Mouse (Mus musculus): ENCODE results near the gene Sptbn1.
"Not testable (repeated sequence)": the region's sequence is repeated elsewhere in the genome, so short reads cannot be mapped to it uniquely, and the experiment has no call there.

The Sptbn1 gene

DNA sequence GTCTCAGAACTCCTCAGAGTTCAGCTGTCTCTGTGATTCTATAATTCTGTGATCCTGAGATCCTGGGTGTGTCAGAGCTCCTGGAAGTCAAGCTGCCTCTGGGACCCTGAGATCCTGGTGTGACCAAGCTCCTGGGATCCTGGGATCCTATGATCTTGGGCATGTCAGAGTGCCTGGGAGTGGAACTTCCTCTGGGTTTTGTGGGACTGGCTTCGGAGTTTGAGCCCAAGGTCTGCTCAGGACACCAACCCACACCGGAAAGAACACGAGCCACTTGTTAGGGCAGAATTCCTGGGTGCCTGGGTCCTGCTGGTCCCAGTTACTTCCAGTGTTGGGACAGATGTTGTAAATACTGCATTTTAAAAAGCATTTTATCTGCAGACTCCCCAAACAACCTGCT, 12.8 kb downstream of the Sptbn1 start:
- not testable (repeated sequence) for DNase-seq (ENCODE audit: low spot score)

DNA sequence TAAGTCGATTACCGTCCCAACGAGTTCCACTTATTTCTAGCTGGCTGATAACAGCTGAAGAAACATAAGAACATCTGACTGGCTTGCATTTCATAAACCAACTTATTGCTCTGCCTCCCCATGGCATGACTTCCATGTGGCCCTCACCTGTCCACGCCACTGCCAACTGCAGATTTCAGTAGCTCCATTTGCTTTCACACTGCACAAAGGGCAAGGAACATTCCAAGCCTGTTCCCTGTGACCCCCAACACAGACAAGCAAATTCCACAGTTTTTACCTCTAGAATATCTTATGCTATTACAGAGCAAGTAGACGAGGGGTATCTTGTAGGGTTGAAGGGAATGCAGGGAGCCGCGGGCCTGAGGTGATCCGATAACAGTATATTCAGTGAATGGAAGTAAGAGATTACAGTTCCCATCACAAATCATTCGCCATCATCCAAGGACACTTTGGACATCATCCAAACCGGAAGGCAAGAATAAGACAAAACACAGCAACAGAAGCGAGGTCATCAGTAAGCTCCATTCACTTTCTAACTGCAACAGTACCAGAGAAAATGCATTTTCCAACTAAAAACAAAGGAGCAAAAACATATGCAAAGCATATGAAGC, 16.6 kb downstream of the Sptbn1 start:
- DNase-seq (ENCODE audit: low spot score), result no peak

DNA sequence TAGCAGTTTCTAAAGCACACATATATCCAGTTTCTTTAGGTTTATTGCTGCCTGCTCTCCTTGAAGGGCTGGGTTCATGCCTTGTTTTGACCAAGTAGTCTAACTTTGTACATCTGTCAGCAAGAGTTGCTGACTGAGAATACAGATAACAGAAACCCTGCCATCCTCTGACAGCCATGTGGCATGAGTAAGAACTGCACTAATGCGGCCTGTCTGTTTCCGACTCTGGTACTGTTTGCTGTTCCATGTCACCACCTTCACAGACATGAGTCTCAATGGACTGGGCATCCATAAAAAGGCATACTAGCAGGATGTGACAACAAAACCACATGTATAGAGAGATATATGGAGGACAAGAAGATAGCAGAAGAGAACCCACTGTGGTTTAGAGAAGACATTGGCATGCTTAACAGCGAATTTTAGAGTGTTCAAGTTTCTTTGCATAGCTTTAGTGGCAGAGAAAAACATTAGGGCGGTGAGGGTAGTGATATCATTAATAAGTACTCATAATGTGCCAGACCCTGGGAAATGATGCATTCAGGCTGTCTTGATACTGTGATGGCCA, 18.4 kb downstream of the Sptbn1 start:
- no peak for DNase-seq (ENCODE audit: low spot score)

DNA sequence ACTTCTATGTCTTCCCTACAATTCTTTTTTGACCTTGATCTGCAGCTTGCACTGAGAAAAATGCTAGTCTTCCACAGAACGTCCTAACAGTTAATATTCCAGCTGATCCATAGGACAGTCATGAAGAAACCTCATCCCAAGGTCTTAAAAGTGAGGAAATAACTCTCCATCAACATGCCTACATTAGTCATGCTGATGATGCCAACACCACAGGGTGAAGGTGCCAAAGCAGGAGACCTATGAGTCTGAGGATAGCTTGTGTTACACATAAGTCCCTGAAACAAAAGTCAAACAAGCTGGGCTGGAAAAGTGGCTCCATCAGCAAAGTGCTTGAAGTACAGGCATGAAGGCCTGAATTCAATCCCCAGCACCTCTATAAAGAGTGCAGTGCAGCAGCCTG, 20.9 kb downstream of the Sptbn1 start:
- DNase-seq (ENCODE audit: low spot score), result no peak

DNA sequence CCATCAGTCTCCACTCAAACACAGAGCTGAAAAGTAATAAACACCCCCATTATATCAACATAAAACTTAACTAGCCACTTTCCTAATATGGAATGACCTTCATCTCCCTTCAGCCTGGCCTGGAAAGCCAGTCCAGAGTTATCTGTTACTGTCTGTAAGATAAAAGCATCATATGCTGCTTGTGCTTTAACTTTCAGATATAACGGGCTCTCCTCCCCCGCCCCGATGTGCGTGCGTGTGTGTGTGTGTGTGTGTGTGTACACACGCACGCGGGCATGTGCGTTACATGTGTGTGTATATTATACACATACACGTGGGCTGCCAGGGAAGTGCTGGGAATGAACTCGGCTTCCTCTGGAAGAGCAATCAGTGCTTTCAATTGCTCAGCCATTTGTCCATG, 21.8 kb downstream of the Sptbn1 start:
- DNase-seq (ENCODE audit: low spot score), result no peak

DNA sequence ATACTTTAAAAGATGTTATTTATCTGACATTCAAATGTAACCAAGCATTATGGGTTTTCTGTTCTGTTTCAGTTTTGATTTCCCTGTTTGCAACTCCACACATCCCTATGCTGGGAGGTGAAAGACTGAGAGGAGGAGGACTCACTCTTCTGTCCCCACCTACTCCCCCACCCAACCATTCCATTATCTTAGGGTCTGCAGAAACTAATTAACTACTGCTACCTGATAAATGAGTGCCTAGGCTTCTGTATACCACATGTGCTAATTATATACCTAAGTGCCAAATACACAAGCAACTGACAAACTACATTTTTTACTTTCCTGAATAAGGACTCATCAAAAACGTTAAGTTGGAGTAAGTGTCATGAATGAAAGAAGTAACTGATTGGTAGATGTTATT, 23.8 kb downstream of the Sptbn1 start:
- DNase-seq (ENCODE audit: low spot score), result peak; percentile 48

DNA sequence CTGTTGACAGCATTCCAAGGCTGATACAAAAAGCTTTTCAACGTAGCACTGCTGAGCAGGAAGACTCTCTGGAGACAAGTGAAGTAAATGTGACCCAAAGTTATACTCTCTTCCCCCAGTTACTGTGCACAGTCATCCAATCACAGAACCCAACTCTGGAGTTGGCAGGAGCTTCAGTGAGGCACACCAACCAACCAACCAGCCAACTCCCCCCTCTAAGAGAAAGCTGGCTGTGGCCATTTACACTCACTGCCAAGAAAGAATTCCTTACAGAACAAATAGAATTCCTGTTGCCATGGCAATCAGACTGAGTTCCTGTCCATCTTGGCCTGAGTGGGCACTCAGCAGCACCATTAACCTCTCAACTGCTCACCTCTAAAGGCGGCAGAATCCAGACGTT, 24.4 kb downstream of the Sptbn1 start:
- DNase-seq (ENCODE audit: low spot score), result no peak

DNA sequence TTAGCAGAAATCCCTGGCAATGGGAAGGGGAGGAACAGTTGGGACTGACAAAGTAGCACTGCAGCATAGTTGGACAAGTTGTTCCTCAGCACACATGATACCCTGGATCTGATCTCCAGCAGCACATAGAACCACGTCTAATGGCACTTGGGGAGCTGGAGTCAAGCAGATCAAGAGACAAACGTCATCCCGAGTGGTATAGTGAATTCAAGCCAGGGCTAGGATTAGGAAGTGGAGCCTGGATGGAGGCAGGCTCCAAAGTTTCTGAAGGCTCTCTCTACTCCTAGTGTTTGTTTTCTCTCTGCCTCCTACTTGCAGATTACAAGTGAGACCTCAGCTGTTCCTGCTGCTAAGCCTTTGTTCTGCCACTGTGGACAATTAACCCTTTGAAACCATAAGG, 27.1 kb downstream of the Sptbn1 start:
- no peak for DNase-seq (ENCODE audit: low spot score)

DNA sequence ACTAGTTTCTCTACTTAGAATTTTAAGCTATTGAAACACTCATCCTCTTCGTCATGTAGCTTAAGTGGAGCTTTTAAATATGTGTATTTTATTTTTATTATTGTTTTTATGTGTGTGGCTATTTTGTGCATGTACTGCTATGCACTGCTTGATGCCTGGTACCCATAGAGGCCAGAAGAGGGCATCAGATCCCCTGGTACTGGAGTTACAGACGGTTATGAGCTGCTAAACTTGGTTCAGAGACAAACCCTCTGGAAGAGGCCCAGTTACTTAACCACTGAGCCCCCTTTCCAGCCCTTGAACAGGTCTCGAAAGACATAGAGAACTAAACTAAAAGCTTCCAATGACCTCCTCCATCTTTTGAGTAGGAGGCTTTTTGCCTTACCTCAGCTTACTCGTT, 30.0 kb downstream of the Sptbn1 start:
- no peak for DNase-seq (ENCODE audit: low spot score)

DNA sequence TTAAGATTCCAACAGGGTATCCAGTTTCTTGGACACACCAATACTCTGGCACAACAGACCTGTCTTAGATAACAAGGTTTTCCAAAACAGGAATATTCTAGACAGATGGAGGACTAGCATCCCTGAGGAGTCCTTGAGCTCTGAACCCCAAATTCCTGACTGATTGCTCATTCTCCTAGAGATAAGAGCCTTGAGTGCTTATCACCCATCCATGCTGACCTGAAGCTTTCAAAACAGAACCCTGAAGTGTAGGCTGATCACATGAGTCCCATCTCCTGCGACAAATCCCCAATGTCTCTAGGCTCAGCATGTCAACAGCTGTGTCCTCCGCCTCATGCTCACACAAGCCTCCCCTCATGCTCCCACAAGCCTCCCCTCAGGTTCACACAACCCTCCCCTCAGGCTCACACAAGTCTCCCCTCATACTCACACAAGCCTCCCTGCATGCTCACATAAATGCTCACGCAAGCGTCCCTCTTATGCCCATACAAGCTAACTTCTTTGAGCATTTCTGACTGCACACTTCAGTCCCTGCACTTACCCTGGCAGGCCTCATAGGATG, 31.2 kb downstream of the Sptbn1 start:
- DNase-seq (ENCODE audit: low spot score), result no peak

DNA sequence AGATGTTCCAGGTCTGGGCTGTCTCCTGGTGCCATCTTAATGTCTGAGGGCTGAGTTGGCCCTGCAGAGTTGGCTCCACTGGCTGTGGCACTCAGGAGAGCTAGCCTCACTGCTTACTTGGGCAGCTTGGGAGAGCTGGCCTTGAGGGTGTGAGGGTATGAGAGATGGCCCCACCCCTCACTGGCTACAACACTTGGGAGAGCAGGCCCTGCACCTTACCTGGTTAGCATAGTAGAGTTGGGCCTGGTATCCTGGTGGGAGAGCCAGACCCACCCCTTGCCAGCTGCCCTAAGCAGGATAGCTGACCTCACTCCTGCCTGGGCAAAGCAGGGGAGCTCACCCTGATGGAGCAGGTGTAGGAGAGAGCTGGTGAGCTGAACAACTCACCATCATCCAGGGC, 32.3 kb downstream of the Sptbn1 start:
- no peak for DNase-seq (ENCODE audit: low spot score)

DNA sequence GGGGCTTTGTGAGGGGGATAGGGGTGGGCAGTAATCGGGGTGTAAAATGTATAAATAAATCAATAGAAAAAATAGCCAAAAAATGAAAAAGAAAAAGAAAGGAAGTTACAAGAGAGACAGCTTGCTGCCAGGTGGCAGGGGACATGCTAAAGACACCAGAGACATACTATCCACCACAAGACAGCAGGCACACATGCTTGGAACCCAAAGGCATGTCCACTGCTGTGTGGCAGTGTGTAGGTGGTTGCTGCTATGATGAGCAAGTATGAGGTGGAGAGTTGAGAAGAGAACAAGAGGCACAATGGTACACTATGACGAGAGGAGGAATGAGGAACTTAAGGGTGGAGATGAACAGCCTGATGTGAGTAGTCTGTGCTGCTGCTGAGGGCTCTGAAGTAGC, 32.8 kb downstream of the Sptbn1 start:
- DNase-seq (ENCODE audit: low spot score), result no peak

DNA sequence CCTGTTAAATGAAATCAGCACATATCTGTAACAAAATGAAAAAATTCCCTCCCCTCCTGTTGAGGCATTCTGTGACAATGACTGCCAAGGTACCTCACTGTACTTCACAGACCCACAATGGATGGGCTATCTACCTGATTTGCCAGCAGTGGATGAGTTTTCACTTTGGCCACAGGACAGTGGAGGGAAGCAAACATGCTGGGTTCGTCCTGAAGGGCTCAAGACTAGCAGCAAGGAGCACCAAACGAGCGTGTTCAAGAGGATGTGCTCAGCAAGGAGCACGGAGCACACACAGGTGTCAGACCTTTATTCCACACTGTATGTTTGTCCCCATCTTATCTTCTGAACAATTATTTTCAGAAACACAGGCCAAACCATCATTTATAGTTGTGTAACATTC, 34.0 kb downstream of the Sptbn1 start:
- DNase-seq (ENCODE audit: low spot score), result no peak

DNA sequence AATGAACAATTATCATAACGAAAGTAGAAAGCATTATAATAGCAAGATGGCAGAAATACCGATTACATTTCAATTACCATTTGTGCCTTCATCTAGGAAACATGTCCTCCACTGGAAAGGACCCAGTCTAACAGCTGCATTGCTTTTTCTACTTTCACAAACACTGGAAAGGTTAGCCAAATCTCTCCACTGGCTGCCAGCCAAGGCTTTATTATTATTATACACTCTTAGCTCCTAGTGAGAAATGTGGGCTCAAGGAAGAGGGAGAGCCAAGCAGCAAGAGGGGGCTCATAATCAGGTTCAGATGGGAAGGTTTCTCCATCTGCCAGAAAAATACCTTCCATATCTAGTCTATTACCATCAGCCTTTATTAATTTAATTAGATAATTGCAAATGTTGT, 35.9 kb downstream of the Sptbn1 start:
- DNase-seq (ENCODE audit: low spot score), result no peak

DNA sequence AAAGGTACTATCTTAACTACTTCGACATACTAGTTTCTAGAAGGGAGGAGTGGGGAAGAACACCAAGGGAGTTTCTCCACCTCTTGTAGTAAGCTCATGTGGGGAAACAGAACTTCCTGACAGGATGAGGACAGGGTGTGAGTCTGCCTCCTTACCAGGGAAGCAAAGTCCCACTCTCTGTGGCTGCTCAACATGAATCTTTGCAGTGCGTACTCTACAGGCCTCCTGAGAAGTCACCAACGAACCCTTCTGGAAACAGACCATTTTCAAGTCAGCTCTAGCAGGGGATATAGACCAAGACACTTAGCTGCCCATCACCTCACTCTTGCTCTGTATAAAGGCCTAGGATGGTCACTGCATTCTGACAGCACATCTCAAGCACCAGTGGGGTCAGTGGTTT, 36.6 kb downstream of the Sptbn1 start:
- no peak for DNase-seq (ENCODE audit: low spot score)

DNA sequence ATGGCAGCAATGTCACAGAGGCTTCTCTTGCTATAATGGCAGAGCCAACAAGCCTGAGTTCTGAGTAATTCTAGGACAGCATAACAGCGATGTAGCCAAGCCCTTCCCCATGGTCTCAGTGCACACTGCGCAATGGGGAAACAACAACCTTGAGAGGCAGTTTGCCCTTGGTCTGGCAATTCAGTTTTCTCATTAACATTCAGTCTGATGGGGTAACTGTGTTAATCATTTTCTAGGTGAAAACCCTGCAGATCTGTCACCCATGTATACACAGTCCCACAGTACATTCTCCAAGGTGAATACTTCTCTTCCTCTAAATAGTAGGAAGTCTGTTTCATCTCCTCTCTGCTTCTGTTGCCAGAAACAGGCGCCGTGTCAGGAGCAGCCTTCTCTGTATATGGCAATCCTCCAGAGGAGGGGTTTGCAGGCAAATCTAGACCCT, 37.6 kb downstream of the Sptbn1 start:
- no peak for DNase-seq (ENCODE audit: low spot score)

DNA sequence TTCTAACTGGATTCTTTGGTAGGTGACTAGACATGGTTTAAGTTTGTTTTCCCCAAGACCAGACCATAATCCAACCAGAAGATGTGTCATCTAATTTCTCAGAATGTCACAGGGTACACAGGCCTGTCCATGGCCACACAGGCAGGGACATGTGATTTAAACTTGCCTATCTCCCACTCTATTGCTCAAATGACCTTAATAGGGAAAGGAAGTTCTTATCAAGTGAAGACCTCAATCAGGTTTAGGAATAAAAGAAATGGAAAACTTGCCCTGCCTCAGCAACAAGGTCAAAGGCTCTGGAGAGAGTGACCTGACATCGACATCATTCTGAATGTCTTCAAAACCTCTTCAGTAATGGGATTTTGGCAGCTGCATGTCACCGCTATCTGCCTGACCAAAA, 41.2 kb downstream of the Sptbn1 start:
- no peak for DNase-seq (ENCODE audit: low spot score)

DNA sequence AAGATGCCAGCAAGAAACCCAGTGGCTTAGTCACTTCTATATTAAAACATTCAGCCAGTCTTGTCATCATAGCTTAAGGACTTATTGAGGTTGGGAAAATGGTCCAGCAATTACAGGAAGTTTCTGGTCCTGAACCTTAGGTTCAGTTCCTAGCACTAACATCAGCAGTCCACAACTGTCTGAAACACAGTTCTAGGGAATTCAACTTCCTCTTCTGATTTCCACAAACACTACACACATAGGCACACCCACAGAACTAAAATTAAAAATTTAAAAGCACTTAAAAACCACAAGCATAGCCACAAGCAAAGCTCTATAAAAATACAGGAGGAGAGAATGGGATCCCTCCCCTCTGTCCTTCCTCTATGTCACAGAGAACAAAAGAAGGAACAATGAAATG, 43.4 kb downstream of the Sptbn1 start:
- DNase-seq (ENCODE audit: low spot score), result no peak

DNA sequence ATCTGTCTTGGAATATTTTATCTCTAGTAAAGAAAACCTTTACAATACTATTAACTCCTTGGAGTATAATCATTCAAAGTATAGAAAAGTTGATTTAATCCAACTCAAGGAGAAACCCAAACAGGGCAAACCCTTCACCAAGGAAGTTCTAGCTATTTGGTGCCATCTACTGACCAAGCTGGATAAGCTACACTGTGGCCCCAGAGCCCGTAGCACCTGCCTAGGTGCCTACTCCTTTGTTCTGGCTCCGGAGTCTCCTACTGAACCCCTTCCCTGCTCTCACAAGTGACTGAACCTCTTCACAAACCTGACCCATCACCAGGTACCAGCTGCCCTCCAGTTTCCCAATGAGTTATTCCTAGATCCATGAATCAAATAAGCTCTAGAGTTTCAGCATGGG, 45.3 kb downstream of the Sptbn1 start:
- DNase-seq (ENCODE audit: low spot score), result no peak

DNA sequence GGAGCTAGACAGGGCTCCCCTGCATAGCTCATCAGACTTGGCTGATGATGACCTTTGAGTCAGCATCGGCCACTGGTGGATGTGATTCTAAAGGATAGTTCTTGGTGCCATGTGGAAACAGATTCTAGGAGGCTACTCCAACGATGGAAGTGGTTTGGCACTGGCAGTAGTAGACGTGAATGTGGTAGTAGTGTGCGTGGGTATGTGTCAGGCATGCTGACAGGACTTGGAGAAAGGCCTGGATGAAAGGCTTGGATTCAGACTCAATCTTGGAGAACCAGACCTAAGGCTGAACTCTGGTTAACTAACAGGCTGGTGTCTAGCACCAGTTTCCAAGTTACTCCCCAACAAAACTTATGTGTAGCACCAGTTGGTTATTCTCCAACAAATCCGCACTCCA, 46.9 kb downstream of the Sptbn1 start:
- DNase-seq (ENCODE audit: low spot score), result no peak

DNA sequence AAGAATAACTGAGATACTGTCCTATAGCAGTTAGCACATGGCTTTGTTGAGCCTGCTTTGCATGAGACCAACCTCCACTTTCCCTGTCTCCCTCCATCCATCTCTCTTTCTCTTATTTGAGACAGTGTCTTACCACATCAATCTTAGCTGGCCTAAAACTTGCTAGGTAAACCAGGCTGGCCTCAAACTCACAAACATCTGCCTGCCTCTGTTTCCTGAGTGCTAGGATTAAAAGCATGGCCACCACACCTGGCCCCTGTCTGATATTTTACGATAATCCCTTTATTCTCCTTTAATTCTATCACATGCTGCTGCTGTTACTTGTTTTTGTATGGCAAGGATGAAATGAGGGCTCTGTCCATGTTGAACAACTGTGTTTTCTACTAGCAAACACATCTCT, 49.6 kb downstream of the Sptbn1 start:
- no peak for DNase-seq (ENCODE audit: low spot score)

DNA sequence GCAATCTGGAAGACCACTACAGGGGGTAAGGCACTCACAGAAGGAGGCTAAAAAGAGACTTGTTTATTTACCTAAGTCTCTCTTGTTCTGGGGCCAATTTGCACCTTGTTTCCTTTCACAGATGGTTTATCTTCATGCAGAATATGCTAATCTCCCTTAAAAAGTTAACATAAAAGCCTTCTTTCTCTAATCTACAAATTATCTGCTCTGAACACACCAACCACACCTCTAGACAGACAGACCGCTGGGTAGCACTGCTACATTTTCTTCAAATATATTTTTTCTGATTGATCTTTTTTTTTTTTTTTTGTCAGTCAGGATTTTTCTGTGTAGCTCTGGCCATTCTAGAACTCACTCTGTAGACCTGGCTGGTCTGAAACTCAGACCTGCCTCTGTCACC, 50.5 kb downstream of the Sptbn1 start:
- DNase-seq (ENCODE audit: low spot score), result peak; percentile 12

DNA sequence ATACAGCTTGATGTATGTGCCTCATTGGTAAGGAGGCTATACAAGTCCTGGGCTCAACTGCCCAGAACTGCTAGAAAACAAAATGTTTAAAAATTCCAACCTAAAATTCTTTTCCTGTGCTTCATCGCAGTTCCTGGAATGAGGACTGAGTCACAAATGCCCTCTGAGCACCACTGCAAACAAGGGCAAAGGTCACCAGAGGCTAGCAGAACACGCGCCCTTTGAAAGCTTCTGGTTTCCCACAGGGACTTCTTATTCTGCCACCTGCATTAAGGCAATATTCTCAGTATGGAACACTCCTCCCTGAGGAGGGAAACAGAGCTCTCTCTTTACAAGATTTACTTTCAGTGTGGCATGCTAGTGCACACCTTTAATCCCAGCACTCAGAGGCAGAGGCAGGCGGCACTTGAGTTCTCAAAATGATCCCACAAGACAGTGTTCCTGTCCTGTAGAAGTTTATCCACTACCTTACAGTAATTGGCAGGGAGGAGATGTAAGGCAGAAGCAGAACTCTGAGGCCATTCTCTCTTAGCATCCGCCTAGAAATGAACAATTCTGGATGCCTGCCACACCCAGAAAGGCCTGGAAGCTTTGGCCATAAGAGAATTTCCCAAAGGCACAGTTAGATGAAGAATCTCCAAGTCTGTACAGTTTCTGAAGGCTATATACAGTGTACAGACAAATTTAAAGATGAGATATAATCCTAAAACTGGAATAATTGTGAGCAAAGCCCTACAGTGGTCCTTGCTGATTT, 56.1 kb downstream of the Sptbn1 start:
- no peak for DNase-seq (ENCODE audit: low spot score)
